Mouse (Mus musculus): ENCODE results near the gene Ier5.
A peak's percentile ranks its signal among the peaks of the same experiment; 100 is the strongest.

The Ier5 gene

GRCm38 (mm10) chr1:155053296-155053695 is 46.1 kb downstream of the Ier5 start:
- DNase-seq (ENCODE audit: low spot score) = no peak

GRCm38 (mm10) chr1:155052761-155053166 is 46.7 kb downstream of the Ier5 start:
- no peak for DNase-seq (ENCODE audit: low spot score)

GRCm38 (mm10) chr1:155052131-155052760 is 47.2 kb downstream of the Ier5 start:
- DNase-seq (ENCODE audit: low spot score) = no peak

GRCm38 (mm10) chr1:155051701-155052127 is 47.7 kb downstream of the Ier5 start:
- no peak for DNase-seq (ENCODE audit: low spot score)

GRCm38 (mm10) chr1:155050897-155051592 is 48.4 kb downstream of the Ier5 start:
- DNase-seq (ENCODE audit: low spot score) = no peak

- DNase-seq (ENCODE audit: low spot score) = no peak
Observed at GRCm38 (mm10) chr1:155050174-155050573, 49.3 kb downstream of the Ier5 start.

GRCm38 (mm10) chr1:155048947-155049346 is 50.5 kb downstream of the Ier5 start:
- DNase-seq (ENCODE audit: low spot score) = peak; percentile 91

Measured in urinary bladder, postnatal 10 days (tissue).